Mouse (Mus musculus): Measurements from ENCODE around the gene Glrb. TPM values are rescaled to one million over a fixed set of nuclear protein-coding genes. Genes with fewer than 3 reads are reported as not detected.

The Glrb gene
- total and polyA plus RNA-seq, 2 experiments from 2014 or later: 56.9 to 79.4 TPM

GRCm38 (mm10) chr3:80803211-80803610 lies 110.2 kb downstream of the Glrb start:
- 20% methylated on average over 8 of the region's 8 CpGs for WGBS
- no peak for TF ChIP-seq CTCF (IDR thresholded peaks at IDR 0.05; ENCODE audit: low read depth)
- no peaks in the 10 kb centered on the region for H3K36me3 ChIP-seq (ENCODE audit: insufficient read depth)
- peak overlapping the region; percentile 63 for H3K4me2 ChIP-seq (ENCODE audit: low read depth)
- peaks cover 3% of the 10 kb centered on the region; the same call in 1 of the 2 replicates for H3K4me1 ChIP-seq (ENCODE audit: insufficient read depth)
- no peak for DNase-seq
- peak overlapping the region; percentile 95 for H3K27ac ChIP-seq (ENCODE audit: low read depth, low read length)
- no peaks in the 10 kb centered on the region for H3K27me3 ChIP-seq (ENCODE audit: insufficient read depth, low read length)
- H3K9ac ChIP-seq: peak overlapping the region; percentile 87
- 0 out of 2 replicates have a peak, but pooled peaks have one; percentile 9 for ATAC-seq
- peak overlapping the region; percentile 73 for H3K4me3 ChIP-seq (ENCODE audit: low read depth, low read length)
- no peaks in the 10 kb centered on the region for H3K9me3 ChIP-seq (ENCODE audit: low read length)

GRCm38 (mm10) chr3:80802596-80803081 lies 110.8 kb downstream of the Glrb start, which contains the start of gene Gria2:
Gene Gria2, minus strand, starts transcription at chr3:80802835.
- peak; percentile 92 for ATAC-seq
- peak within 1 kb of the TSS; percentile 73 for H3K4me3 ChIP-seq (ENCODE audit: low read depth, low read length)
- peak within 1 kb of the TSS; percentile 87 for H3K9ac ChIP-seq
- H3K4me2 ChIP-seq (ENCODE audit: low read depth): peak within 1 kb of the TSS; percentile 63
- H3K27me3 ChIP-seq (ENCODE audit: insufficient read depth, low read length): no peaks in the 10 kb centered on the region
- peaks cover 3% of the 10 kb centered on the region; the same call in 1 of the 2 replicates for H3K4me1 ChIP-seq (ENCODE audit: insufficient read depth)
- no peaks in the 10 kb centered on the region for H3K9me3 ChIP-seq (ENCODE audit: low read length)
- TF ChIP-seq CTCF (IDR thresholded peaks at IDR 0.05; ENCODE audit: low read depth): no peak
- H3K36me3 ChIP-seq (ENCODE audit: insufficient read depth): no peaks in the 10 kb centered on the region
- DNase-seq: peak; percentile 96
- peak within 1 kb of the TSS; percentile 95 for H3K27ac ChIP-seq (ENCODE audit: low read depth, low read length)
- whole genome bisulfite sequencing: under 1% methylated on average over 35 of the region's 35 CpGs

GRCm38 (mm10) chr3:80801827-80802310 lies 111.6 kb downstream of the Glrb start:
- H3K4me3 ChIP-seq (ENCODE audit: low read depth, low read length): peak overlapping the region; percentile 73
- peak overlapping the region; percentile 87 for H3K9ac ChIP-seq
- DNase-seq (peak; percentile 74), ATAC-seq (no peak; the same call in 1 of the 2 replicates)
- H3K9me3 ChIP-seq (ENCODE audit: low read length): no peaks in the 10 kb centered on the region
- 2% methylated on average over 6 of the region's 6 CpGs for WGBS
- H3K36me3 ChIP-seq (ENCODE audit: insufficient read depth): no peaks in the 10 kb centered on the region
- H3K27me3 ChIP-seq (ENCODE audit: insufficient read depth, low read length): no peaks in the 10 kb centered on the region
- H3K27ac ChIP-seq (ENCODE audit: low read depth, low read length): peak overlapping the region; percentile 95
- H3K4me1 ChIP-seq (ENCODE audit: insufficient read depth): peaks cover 3% of the 10 kb centered on the region; the same call in 1 of the 2 replicates
- peak overlapping the region; percentile 63 for H3K4me2 ChIP-seq (ENCODE audit: low read depth)
- TF ChIP-seq CTCF (IDR thresholded peaks at IDR 0.05; ENCODE audit: low read depth): no peak

GRCm38 (mm10) chr3:80800995-80801826 lies 112.2 kb downstream of the Glrb start:
- Histone ChIP-seq H3K27me3 (ENCODE audit: insufficient read depth, low read length) (no peaks in the 10 kb centered on the region), H3K9ac (peak overlapping the region; percentile 87), H3K4me1 (ENCODE audit: insufficient read depth) (peaks cover 3% of the 10 kb centered on the region; the same call in 1 of the 2 replicates), H3K27ac (ENCODE audit: low read depth, low read length) (peak overlapping the region; percentile 95), H3K9me3 (ENCODE audit: low read length) (no peaks in the 10 kb centered on the region), H3K4me2 (ENCODE audit: low read depth) (peak overlapping the region; percentile 63), H3K4me3 (ENCODE audit: low read depth, low read length) (peak overlapping the region; percentile 73), H3K36me3 (ENCODE audit: insufficient read depth) (no peaks in the 10 kb centered on the region)
- TF ChIP-seq CTCF (IDR thresholded peaks at IDR 0.05; ENCODE audit: low read depth): peak; percentile 31; the same call in 1 of the 2 replicates
- WGBS: 2% methylated on average over 33 of the region's 33 CpGs
- peak; percentile 46 for ATAC-seq
- DNase-seq: peak; percentile 88

GRCm38 (mm10) chr3:80800299-80800994 lies 113.0 kb downstream of the Glrb start:
- no peaks in the 10 kb centered on the region for H3K27me3 ChIP-seq (ENCODE audit: insufficient read depth, low read length)
- no peaks in the 10 kb centered on the region for H3K9me3 ChIP-seq (ENCODE audit: low read length)
- ATAC-seq (peak; percentile 1), DNase-seq (peak; percentile 67)
- peaks cover 3% of the 10 kb centered on the region; the same call in 1 of the 2 replicates for H3K4me1 ChIP-seq (ENCODE audit: insufficient read depth)
- no peak for TF ChIP-seq CTCF (IDR thresholded peaks at IDR 0.05; ENCODE audit: low read depth)
- peak overlapping the region; percentile 95 for H3K27ac ChIP-seq (ENCODE audit: low read depth, low read length)
- peak overlapping the region; percentile 63 for H3K4me2 ChIP-seq (ENCODE audit: low read depth)
- no peaks in the 10 kb centered on the region for H3K36me3 ChIP-seq (ENCODE audit: insufficient read depth)
- H3K9ac ChIP-seq: peak overlapping the region; percentile 87
- 2% methylated on average over 29 of the region's 29 CpGs for WGBS
- H3K4me3 ChIP-seq (ENCODE audit: low read depth, low read length): peak overlapping the region; percentile 73

- ATAC-seq: no peak
- no peaks in the 10 kb centered on the region for H3K27me3 ChIP-seq (ENCODE audit: insufficient read depth, low read length)
- H3K4me3 ChIP-seq (ENCODE audit: low read depth, low read length): peak overlapping the region; percentile 73
- no peaks in the 10 kb centered on the region for H3K36me3 ChIP-seq (ENCODE audit: insufficient read depth)
- peaks cover 6% of the 10 kb centered on the region; the same call in 1 of the 2 replicates for H3K4me1 ChIP-seq (ENCODE audit: insufficient read depth)
- H3K27ac ChIP-seq (ENCODE audit: low read depth, low read length): no peak overlapping the region
- peak; percentile 29 for DNase-seq
- 23% methylated on average over 1 of the region's 1 CpGs for WGBS
- H3K9me3 ChIP-seq (ENCODE audit: low read length): no peaks in the 10 kb centered on the region
- H3K9ac ChIP-seq: peak overlapping the region; percentile 87
- peak overlapping the region; percentile 63 for H3K4me2 ChIP-seq (ENCODE audit: low read depth)
- TF ChIP-seq CTCF (IDR thresholded peaks at IDR 0.05; ENCODE audit: low read depth): no peak
Measured at GRCm38 (mm10) chr3:80797935-80798334, 115.5 kb downstream of the Glrb start.
